Mouse (Mus musculus) heart, embryonic 14.5 days (tissue): Measurements from ENCODE around the gene Gimap9. TPM values are rescaled to one million over a fixed set of nuclear protein-coding genes. Genes with fewer than 3 reads are reported as not detected.
A peak's percentile ranks its signal among the peaks of the same experiment; 100 is the strongest.

ENCODE experiments used
- ATAC-seq: fragments of 200-750 bp; cut with Nextera tagmentation; 2 replicates; pipeline ENCODE4 v1.8.0; 2017; ENCODE audit warnings: low read depth, moderate TSS enrichment; ENCODE audit not compliant: insufficient number of reproducible peaks, insufficient read depth, low FRiP score
- H3K27ac ChIP-seq, 2 experiments: fragments of 200-500 bp in 1 of 2; fragments of 300-500 bp in 1 of 2; sonication (generic) in 1 of 2; replicated peaks in 1 of 2; 2 replicates each; pipeline ENCODE4 v1.5.1; 2012 to 2014; ENCODE audit warnings: low read depth in 2 of 2, low read length in 2 of 2, control low read depth in 1 of 2, mild to moderate bottlenecking in 1 of 2, mixed read lengths in 1 of 2; ENCODE audit not compliant: control insufficient read depth in 1 of 2, insufficient read depth in 1 of 2
- H3K27me3 ChIP-seq: fragments of 300-500 bp; sonication (generic); 2 replicates; pipeline ENCODE4 v1.6.1; 2014; ENCODE audit warnings: mild to moderate bottlenecking, low read length, control low read depth; ENCODE audit not compliant: control insufficient read depth, insufficient read depth
- H3K36me3 ChIP-seq: fragments of 300-500 bp; sonication (generic); 2 replicates; pipeline ENCODE4 v1.6.1; 2014; ENCODE audit warnings: mild to moderate bottlenecking, control low read depth, low read length, mixed read lengths; ENCODE audit not compliant: control insufficient read depth, insufficient read depth
- H3K4me1 ChIP-seq, 2 experiments: fragments of 200-500 bp in 1 of 2; fragments of 300-500 bp in 1 of 2; sonication (generic) in 1 of 2; 2 replicates each; pipeline ENCODE4 v1.6.1; 2012 to 2014; ENCODE audit warnings: low read length in 2 of 2, control low read depth in 1 of 2, mixed read lengths in 1 of 2; ENCODE audit not compliant: control insufficient read depth in 2 of 2, insufficient read depth in 2 of 2
- H3K4me2 ChIP-seq: fragments of 300-500 bp; sonication (generic); 2 replicates; pipeline ENCODE4 v1.6.1; 2014; ENCODE audit warnings: mild to moderate bottlenecking, low read length
- H3K4me3 ChIP-seq, 2 experiments: fragments of 200-500 bp in 1 of 2; fragments of 300-500 bp in 1 of 2; sonication (generic) in 1 of 2; 2 replicates each; pipeline ENCODE4 v1.5.1; 2012 to 2014; ENCODE audit warnings: low read length in 2 of 2, mild to moderate bottlenecking in 2 of 2, control low read depth in 1 of 2, low read depth in 1 of 2, moderate library complexity in 1 of 2; ENCODE audit not compliant: control insufficient read depth in 1 of 2, insufficient read depth in 1 of 2
- H3K9ac ChIP-seq: fragments of 300-500 bp; sonication (generic); 2 replicates; pipeline ENCODE4 v1.6.1; 2014; ENCODE audit warnings: mild to moderate bottlenecking, low read length
- H3K9me3 ChIP-seq: fragments of 300-500 bp; sonication (generic); 2 replicates; pipeline ENCODE4 v1.6.1; 2016; ENCODE audit warnings: low read length, control low read depth; ENCODE audit not compliant: control insufficient read depth
- WGBS: fragments of 180-500 bp; shearing (Covaris S2); extraction: QIAGEN DNeasy Blood & Tissue Kit; methylation state at CpG from one replicate; pipeline ENCODE4 v1.1.7; 2014; 5-methylcytosine and 5-hydroxymethylcytosine counted together
- polyA plus RNA-seq: library from polyadenylated mRNA; unstranded; fragments of >200 nt; fragmentation: Nextera tagmentation; extraction: Ambion mirVana; gene quantifications from 2 replicates; pipeline ENCODE4 v1.2.1, GENCODE M21; 2014

Gene Gimap9
- polyA plus RNA-seq, 1 experiment from 2014 or later, result 6.3 TPM

- Histone ChIP-seq H3K4me2 (no peak overlapping the region), H3K27ac (no peak overlapping the region), H3K4me3 (no peak overlapping the region), H3K9ac (no peak overlapping the region), H3K36me3 (no peaks in the 10 kb centered on the region), H3K9me3 (no peaks in the 10 kb centered on the region), H3K4me1 (no peaks in the 10 kb centered on the region), H3K27me3 (no peaks in the 10 kb centered on the region)
- ATAC-seq, result no peak
- WGBS, result 80% methylated on average over 4 of the region's 4 CpGs
Measured at GRCm38 (mm10) chr6:48664750-48665149, 11.2 kb upstream of the Gimap9 start.

DNA sequence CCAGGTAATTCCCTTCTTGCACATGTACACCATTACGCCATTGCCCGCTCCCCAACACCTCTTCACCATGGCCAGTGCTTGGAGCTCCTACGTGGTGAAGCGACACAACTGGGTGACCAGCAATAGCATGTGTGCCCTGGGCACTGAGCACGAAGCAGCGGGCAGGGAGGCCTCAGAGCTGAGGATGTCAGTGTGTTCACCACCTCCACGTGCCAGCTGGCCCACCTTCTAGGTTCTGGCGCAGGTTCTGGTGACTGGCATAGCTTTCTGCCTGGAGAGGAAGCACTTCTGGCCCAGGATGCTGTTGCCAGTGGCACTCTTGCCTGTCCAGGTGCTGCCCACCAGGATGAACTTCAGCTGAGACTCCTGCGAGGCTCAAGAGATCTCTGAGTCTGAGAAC lies 10.5 kb upstream of the Gimap9 start:
- Histone ChIP-seq H3K4me2 (no peak overlapping the region), H3K4me1 (no peaks in the 10 kb centered on the region), H3K4me3 (no peak overlapping the region), H3K27me3 (no peaks in the 10 kb centered on the region), H3K9ac (no peak overlapping the region), H3K9me3 (no peaks in the 10 kb centered on the region), H3K27ac (no peak overlapping the region), H3K36me3 (no peaks in the 10 kb centered on the region)
- 86% methylated on average over 9 of the region's 9 CpGs for WGBS
- no peak for ATAC-seq

DNA sequence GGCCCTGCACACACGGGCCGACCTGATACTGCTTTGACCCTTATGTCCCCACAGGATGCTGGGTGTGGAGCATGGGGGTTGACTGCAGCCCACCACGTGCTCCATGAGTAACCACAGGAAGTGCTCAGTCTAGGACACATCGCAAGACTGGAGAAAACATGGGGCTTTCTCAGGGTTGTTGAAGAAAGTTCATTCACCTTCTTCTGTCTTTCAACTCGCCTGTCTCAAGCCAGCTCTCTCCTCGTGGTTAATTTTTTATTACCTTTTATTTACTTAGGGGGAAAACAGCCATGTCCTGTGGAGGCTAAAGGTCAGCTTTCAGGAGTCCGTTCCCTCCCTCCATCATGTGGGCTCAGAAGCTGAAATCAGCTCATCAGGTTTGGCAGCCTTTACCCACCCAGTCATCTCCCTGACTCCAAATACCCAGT lies 9.8 kb upstream of the Gimap9 start:
- no peak for ATAC-seq
- no peaks in the 10 kb centered on the region for H3K36me3 ChIP-seq
- 56% methylated on average over 7 of the region's 7 CpGs for WGBS

DNA sequence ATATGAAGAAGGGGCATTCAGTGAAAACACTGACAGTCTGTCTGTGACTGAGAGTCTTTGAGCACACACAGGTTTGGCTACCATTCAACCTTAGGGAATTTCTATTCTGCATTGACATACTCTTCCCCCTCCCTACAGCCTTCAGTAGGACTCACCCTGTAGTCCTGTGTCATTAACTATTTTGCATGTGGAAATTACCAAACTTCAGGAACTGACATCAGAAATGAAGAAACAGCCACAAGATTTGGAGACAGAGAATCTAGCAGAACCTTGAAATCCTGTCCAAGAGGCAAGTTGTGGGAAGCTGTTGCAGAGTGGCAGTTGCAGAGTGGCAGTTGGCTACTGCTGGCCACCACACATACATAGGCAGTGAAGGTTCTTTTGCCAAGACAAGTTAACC lies 7.9 kb upstream of the Gimap9 start:
- no peaks in the 10 kb centered on the region for H3K27me3 ChIP-seq
- H3K4me2 ChIP-seq, result no peak overlapping the region
- no peaks in the 10 kb centered on the region for H3K9me3 ChIP-seq
- no peaks in the 10 kb centered on the region for H3K4me1 ChIP-seq
- H3K36me3 ChIP-seq, result no peaks in the 10 kb centered on the region
- no peak overlapping the region for H3K4me3 ChIP-seq
- H3K27ac ChIP-seq, result no peak overlapping the region
- no peak overlapping the region for H3K9ac ChIP-seq
- ATAC-seq, result no peak

More for the DNA sequence above, 9.8 kb upstream of the Gimap9 start:
- H3K9ac ChIP-seq, result no peak overlapping the region
- no peaks in the 10 kb centered on the region for H3K9me3 ChIP-seq
- no peaks in the 10 kb centered on the region for H3K27me3 ChIP-seq
- no peaks in the 10 kb centered on the region for H3K4me1 ChIP-seq
- no peak overlapping the region for H3K4me3 ChIP-seq
- no peak overlapping the region for H3K4me2 ChIP-seq
- H3K27ac ChIP-seq, result no peak overlapping the region

DNA sequence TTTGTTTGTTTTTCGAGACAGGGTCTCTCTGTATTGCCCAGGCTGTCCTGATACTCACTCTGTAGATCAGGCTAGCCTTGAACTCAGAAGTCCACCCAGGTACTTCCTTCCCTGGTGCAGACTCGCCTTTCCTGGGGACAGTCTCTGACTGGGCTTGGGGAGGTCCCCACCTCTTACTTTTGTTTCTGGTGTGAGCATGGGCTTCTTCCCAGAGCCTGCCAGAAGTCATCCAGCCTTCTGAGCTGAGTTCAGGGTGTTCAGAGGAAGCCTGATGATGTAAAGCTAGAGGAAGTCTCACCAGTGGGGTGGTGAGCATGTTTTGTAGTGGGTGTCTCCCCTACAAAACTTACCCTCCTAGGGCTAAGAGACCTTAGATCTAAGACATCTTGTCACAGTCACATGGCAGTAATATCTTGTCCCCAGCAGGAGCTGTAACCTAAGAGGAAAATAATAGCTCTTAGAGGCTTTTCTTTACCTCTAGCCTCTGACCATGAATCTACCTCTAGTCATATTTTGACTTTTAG lies 6.4 kb upstream of the Gimap9 start:
- no peaks in the 10 kb centered on the region for H3K9me3 ChIP-seq
- H3K27ac ChIP-seq, result no peak overlapping the region
- no peaks in the 10 kb centered on the region for H3K27me3 ChIP-seq
- H3K36me3 ChIP-seq, result no peaks in the 10 kb centered on the region
- WGBS, result 50% methylated on average over 2 of the region's 2 CpGs
- no peak for ATAC-seq
- H3K9ac ChIP-seq, result no peak overlapping the region
- no peak overlapping the region for H3K4me2 ChIP-seq
- no peaks in the 10 kb centered on the region for H3K4me1 ChIP-seq
- no peak overlapping the region for H3K4me3 ChIP-seq

GRCm38 (mm10) chr6:48674291-48675058 lies 1.5 kb upstream of the Gimap9 start:
- no peak overlapping the region for H3K4me3 ChIP-seq
- H3K27me3 ChIP-seq, result no peaks in the 10 kb centered on the region
- whole genome bisulfite sequencing, result 91% methylated on average over 9 of the region's 9 CpGs
- no peak overlapping the region for H3K4me2 ChIP-seq
- H3K9ac ChIP-seq, result no peak overlapping the region
- no peak overlapping the region for H3K27ac ChIP-seq
- no peak for ATAC-seq
- H3K9me3 ChIP-seq, result no peaks in the 10 kb centered on the region
- no peaks in the 10 kb centered on the region; the same call in 1 of the 2 replicates for H3K36me3 ChIP-seq
- no peaks in the 10 kb centered on the region; a peak in 1 of 4 replicates for H3K4me1 ChIP-seq

- Histone ChIP-seq H3K9ac (peak overlapping the region; percentile 50), H3K9me3 (no peaks in the 10 kb centered on the region), H3K4me2 (peak overlapping the region; percentile 54), H3K4me3 (peak overlapping the region; percentile 35 to 50), H3K36me3 (no peaks in the 10 kb centered on the region; the same call in 1 of the 2 replicates), H3K27me3 (no peaks in the 10 kb centered on the region), H3K27ac (0 out of 4 replicates have a peak overlapping the region, but pooled peaks have one; percentile 19 to 33), H3K4me1 (no peaks in the 10 kb centered on the region; a peak in 1 of 4 replicates)
- no peak for ATAC-seq
- WGBS, result 44% methylated on average over 10 of the region's 10 CpGs
Measured at GRCm38 (mm10) chr6:48675400-48675930, 464 bp upstream of the Gimap9 start.
